Mouse (Mus musculus) intestine, embryonic 16.5 days (tissue): Measurements from ENCODE around the gene Gsta3. TPM values are rescaled to one million over a fixed set of nuclear protein-coding genes. Genes with fewer than 3 reads are reported as not detected.

ENCODE experiments used
- ATAC-seq: fragments of 200-750 bp; cut with Nextera tagmentation; 2 replicates; pipeline ENCODE4 v1.8.0; 2017; ENCODE audit warnings: moderate TSS enrichment, moderate library complexity
- H3K27ac ChIP-seq: fragments of 300-500 bp; sonication (generic); 2 replicates; pipeline ENCODE4 v1.5.1; 2014; ENCODE audit warnings: mild to moderate bottlenecking, low read length
- H3K27me3 ChIP-seq: fragments of 300-500 bp; sonication (generic); replicated peaks from 2 replicates; pipeline ENCODE4 v1.6.1; 2014; ENCODE audit warnings: low read length, control low read depth, mixed read lengths; ENCODE audit not compliant: control insufficient read depth, insufficient read depth
- H3K36me3 ChIP-seq: fragments of 300-500 bp; sonication (generic); 2 replicates; pipeline ENCODE4 v1.6.1; 2014; ENCODE audit warnings: low read length, control low read depth; ENCODE audit not compliant: control insufficient read depth, insufficient read depth
- H3K4me1 ChIP-seq: fragments of 300-500 bp; sonication (generic); 2 replicates; pipeline ENCODE4 v1.6.1; 2014; ENCODE audit warnings: low read length, control low read depth, mixed read lengths; ENCODE audit not compliant: control insufficient read depth, insufficient read depth
- H3K4me2 ChIP-seq: fragments of 300-500 bp; sonication (generic); 2 replicates; pipeline ENCODE4 v1.6.1; 2014; ENCODE audit warnings: low read depth, low read length, control low read depth
- H3K4me3 ChIP-seq: fragments of 300-500 bp; sonication (generic); 2 replicates; pipeline ENCODE4 v1.5.1; 2014; ENCODE audit warnings: mild to moderate bottlenecking, low read length
- H3K9ac ChIP-seq: fragments of 300-500 bp; sonication (generic); 2 replicates; pipeline ENCODE4 v1.6.1; 2014; ENCODE audit warnings: low read depth, low read length
- H3K9me3 ChIP-seq: fragments of 300-500 bp; sonication (generic); 2 replicates; pipeline ENCODE4 v1.6.1; 2016; ENCODE audit warnings: low read length, control low read depth; ENCODE audit not compliant: control insufficient read depth
- WGBS: fragments of 180-500 bp; shearing (Covaris S2); extraction: QIAGEN DNeasy Blood & Tissue Kit; methylation state at CpG from one replicate; pipeline ENCODE4 v1.1.7; 2014; 5-methylcytosine and 5-hydroxymethylcytosine counted together
- polyA plus RNA-seq: library from polyadenylated mRNA; unstranded; fragments of >200 nt; fragmentation: Nextera tagmentation; extraction: Ambion mirVana; gene quantifications from 2 replicates; pipeline ENCODE4 v1.2.1, GENCODE M21; 2015

The Gsta3 gene
- polyA plus RNA-seq, 1 experiment from 2014 or later: 17.9 TPM

GRCm38 (mm10) chr1:21231744-21232464, 8.5 kb upstream of the Gsta3 start:
- no peaks in the 10 kb centered on the region for H3K27me3 ChIP-seq
- no peaks in the 10 kb centered on the region for H3K4me1 ChIP-seq
- no peak overlapping the region for H3K9ac ChIP-seq
- no peaks in the 10 kb centered on the region for H3K9me3 ChIP-seq
- WGBS: 58% methylated on average over 5 of the region's 5 CpGs
- H3K36me3 ChIP-seq: no peaks in the 10 kb centered on the region
- H3K4me2 ChIP-seq: no peak overlapping the region
- no peak overlapping the region for H3K4me3 ChIP-seq
- ATAC-seq: peak; percentile 79
- H3K27ac ChIP-seq: no peak overlapping the region

GRCm38 (mm10) chr1:21232516-21232915, 7.9 kb upstream of the Gsta3 start:
- no peak overlapping the region for H3K4me2 ChIP-seq
- no peak overlapping the region for H3K9ac ChIP-seq
- H3K27me3 ChIP-seq: no peaks in the 10 kb centered on the region
- no peak for ATAC-seq
- 81% methylated on average over 1 of the region's 1 CpGs for WGBS
- no peak overlapping the region for H3K4me3 ChIP-seq
- no peaks in the 10 kb centered on the region for H3K4me1 ChIP-seq
- H3K27ac ChIP-seq: no peak overlapping the region
- H3K36me3 ChIP-seq: no peaks in the 10 kb centered on the region
- H3K9me3 ChIP-seq: no peaks in the 10 kb centered on the region

GRCm38 (mm10) chr1:21235359-21235758, 5.0 kb upstream of the Gsta3 start:
- H3K9ac ChIP-seq: no peak overlapping the region
- ATAC-seq: no peak
- H3K4me3 ChIP-seq: no peak overlapping the region
- no peaks in the 10 kb centered on the region for H3K36me3 ChIP-seq
- H3K4me2 ChIP-seq: no peak overlapping the region
- WGBS: 88% methylated on average over 6 of the region's 6 CpGs
- peaks cover 4% of the 10 kb centered on the region for H3K4me1 ChIP-seq
- H3K27me3 ChIP-seq: no peaks in the 10 kb centered on the region
- H3K9me3 ChIP-seq: no peaks in the 10 kb centered on the region
- H3K27ac ChIP-seq: no peak overlapping the region

GRCm38 (mm10) chr1:21241096-21241495, 707 bp downstream of the Gsta3 start:
- Histone ChIP-seq H3K36me3 (no peaks in the 10 kb centered on the region), H3K4me2 (no peak overlapping the region), H3K9ac (no peak overlapping the region), H3K27ac (no peak overlapping the region), H3K9me3 (no peaks in the 10 kb centered on the region), H3K27me3 (no peaks in the 10 kb centered on the region), H3K4me1 (peaks cover 4% of the 10 kb centered on the region), H3K4me3 (no peak overlapping the region)
- WGBS: 89% methylated on average over 1 of the region's 1 CpGs
- no peak for ATAC-seq

- ATAC-seq: no peak
- no peaks in the 10 kb centered on the region for H3K9me3 ChIP-seq
Measured at GRCm38 (mm10) chr1:21244290-21244960, 4.0 kb downstream of the Gsta3 start.

GRCm38 (mm10) chr1:21246136-21246535, 5.7 kb downstream of the Gsta3 start:
- H3K4me2 ChIP-seq: no peak overlapping the region
- ATAC-seq: no peak
- no peaks in the 10 kb centered on the region for H3K4me1 ChIP-seq
- no peaks in the 10 kb centered on the region for H3K9me3 ChIP-seq
- no peak overlapping the region for H3K27ac ChIP-seq
- 86% methylated on average over 3 of the region's 3 CpGs for WGBS
- no peaks in the 10 kb centered on the region for H3K36me3 ChIP-seq
- H3K9ac ChIP-seq: no peak overlapping the region
- no peak overlapping the region for H3K4me3 ChIP-seq
- no peaks in the 10 kb centered on the region for H3K27me3 ChIP-seq

More at GRCm38 (mm10) chr1:21244290-21244960, 4.0 kb downstream of the Gsta3 start:
- H3K4me2 ChIP-seq: no peak overlapping the region
- H3K36me3 ChIP-seq: no peaks in the 10 kb centered on the region
- no peak overlapping the region for H3K9ac ChIP-seq
- H3K4me1 ChIP-seq: peaks cover 4% of the 10 kb centered on the region
- WGBS: 72% methylated on average over 4 of the region's 4 CpGs
- H3K27ac ChIP-seq: no peak overlapping the region
- no peaks in the 10 kb centered on the region for H3K27me3 ChIP-seq
- no peak overlapping the region for H3K4me3 ChIP-seq

GRCm38 (mm10) chr1:21247896-21248295, 7.5 kb downstream of the Gsta3 start:
- Histone ChIP-seq H3K27me3 (no peaks in the 10 kb centered on the region), H3K9ac (no peak overlapping the region), H3K36me3 (no peaks in the 10 kb centered on the region), H3K9me3 (no peaks in the 10 kb centered on the region), H3K4me1 (no peaks in the 10 kb centered on the region), H3K4me2 (no peak overlapping the region), H3K4me3 (no peak overlapping the region), H3K27ac (no peak overlapping the region)
- no peak for ATAC-seq

- Histone ChIP-seq H3K4me1 (no peaks in the 10 kb centered on the region), H3K9me3 (no peaks in the 10 kb centered on the region)
- WGBS: 82% methylated on average over 9 of the region's 9 CpGs
Measured at GRCm38 (mm10) chr1:21248560-21249390, 8.4 kb downstream of the Gsta3 start.

GRCm38 (mm10) chr1:21251661-21252060, 11.3 kb downstream of the Gsta3 start:
- Histone ChIP-seq H3K9me3 (no peaks in the 10 kb centered on the region), H3K4me3 (no peak overlapping the region), H3K4me2 (no peak overlapping the region), H3K27ac (no peak overlapping the region), H3K9ac (no peak overlapping the region), H3K4me1 (no peaks in the 10 kb centered on the region), H3K36me3 (no peaks in the 10 kb centered on the region), H3K27me3 (no peaks in the 10 kb centered on the region)
- no peak for ATAC-seq
- 72% methylated on average over 6 of the region's 6 CpGs for WGBS

More at GRCm38 (mm10) chr1:21248560-21249390, 8.4 kb downstream of the Gsta3 start:
- H3K27ac ChIP-seq: no peak overlapping the region
- H3K27me3 ChIP-seq: no peaks in the 10 kb centered on the region
- H3K36me3 ChIP-seq: no peaks in the 10 kb centered on the region
- H3K9ac ChIP-seq: no peak overlapping the region
- no peak overlapping the region for H3K4me2 ChIP-seq
- H3K4me3 ChIP-seq: no peak overlapping the region
- ATAC-seq: no peak
